Mouse (Mus musculus) T-helper 17 cell (primary cell): ENCODE data around the gene Pax2.
"Not testable (repeated sequence)": the region's sequence is repeated elsewhere in the genome, so short reads cannot be mapped to it uniquely, and the experiment has no call there.

Source experiments
- in situ Hi-C, 2 experiments: fragments of 300-600 bp; cut with MboI, MseI; formaldehyde crosslinking; loops; 1 replicate in 1 of 2; 2 replicates in 1 of 2; pipeline ENCODE4 v1.15.1; 2025; ENCODE audit warnings: high pct_unique_total_duplicates in 2 of 2

The Pax2 gene

GRCm38 (mm10) chr19:44834218-44835041, 78.6 kb downstream of the Pax2 start:
- in situ Hi-C loops, result loop anchor here in 1 of 2 experiments (5.0 kb wide), 1 partner anchor 97 kb away; no protein-coding TSS in a partner anchor

GRCm38 (mm10) chr19:44835042-44835930, 79.4 kb downstream of the Pax2 start:
- in situ Hi-C loops, result loop anchor here in 1 of 2 experiments (5.0 kb wide), 1 partner anchor 98 kb away; no protein-coding TSS in a partner anchor

GRCm38 (mm10) chr19:44835931-44836861, 80.4 kb downstream of the Pax2 start:
- in situ Hi-C loops, result loop anchor here in 1 of 2 experiments (5.0 kb wide), 1 partner anchor 99 kb away; no protein-coding TSS in a partner anchor

- in situ Hi-C loops, result loop anchor here in 1 of 2 experiments (5.0 kb wide), 1 partner anchor 100 kb away; no protein-coding TSS in a partner anchor
Observed at GRCm38 (mm10) chr19:44837426-44838205, 81.8 kb downstream of the Pax2 start.

- in situ Hi-C loops, result loop anchor here in 1 of 2 experiments (5.0 kb wide), 1 partner anchor 101 kb away; no protein-coding TSS in a partner anchor
Observed at GRCm38 (mm10) chr19:44838321-44838720, 82.5 kb downstream of the Pax2 start.

- in situ Hi-C loops, result not testable (repeated sequence)
Observed at GRCm38 (mm10) chr19:44842661-44843060, 86.8 kb downstream of the Pax2 start.

GRCm38 (mm10) chr19:44849465-44849864, 93.6 kb downstream of the Pax2 start:
- in situ Hi-C loops, result no loop called here

- in situ Hi-C loops, result no loop called here
Observed at GRCm38 (mm10) chr19:44858671-44859070, 102.8 kb downstream of the Pax2 start.

GRCm38 (mm10) chr19:44868766-44869165, 112.9 kb downstream of the Pax2 start:
- in situ Hi-C loops, result no loop called here

- in situ Hi-C loops, result no loop called here
Observed at GRCm38 (mm10) chr19:44874186-44874898, 118.5 kb downstream of the Pax2 start.

GRCm38 (mm10) chr19:44874928-44875327, 119.1 kb downstream of the Pax2 start:
- in situ Hi-C loops, result loop anchor here in 1 of 2 experiments (5.0 kb wide), 1 partner anchor 63 kb away; no protein-coding TSS in a partner anchor

GRCm38 (mm10) chr19:44875718-44876117, 119.9 kb downstream of the Pax2 start:
- in situ Hi-C loops, result loop anchor here in 1 of 2 experiments (5.0 kb wide), 1 partner anchor 63 kb away; no protein-coding TSS in a partner anchor

- in situ Hi-C loops, result loop anchor here in 1 of 2 experiments (5.0 kb wide), 1 partner anchor 64 kb away; no protein-coding TSS in a partner anchor
Observed at GRCm38 (mm10) chr19:44876529-44876928, 120.7 kb downstream of the Pax2 start.

GRCm38 (mm10) chr19:44882552-44883024, 126.7 kb downstream of the Pax2 start:
- in situ Hi-C loops, result loop anchor here in 1 of 2 experiments (5.0 kb wide), 1 partner anchor 300 kb away; no protein-coding TSS in a partner anchor

- in situ Hi-C loops, result loop anchor here in 1 of 2 experiments (5.0 kb wide), 1 partner anchor 302 kb away; no protein-coding TSS in a partner anchor
Observed at GRCm38 (mm10) chr19:44884331-44884730, 128.5 kb downstream of the Pax2 start.

GRCm38 (mm10) chr19:44886475-44886874, 130.6 kb downstream of the Pax2 start:
- in situ Hi-C loops, result no loop called here
